Mouse (Mus musculus) adrenal gland, adult 18-20 months (tissue): Measurements from ENCODE around the gene Hgfac. TPM values are rescaled to one million over a fixed set of nuclear protein-coding genes. Genes with fewer than 3 reads are reported as not detected.

Experiments
- DNase-seq, 2 experiments: peaks; one replicate each; pipeline ENCODE4 v3.0.0; 2021 to 2022; ENCODE audit warnings: low spot score in 2 of 2
- total RNA-seq, 2 experiments: library from RNA; stranded (reverse); gene quantifications; 1 replicate in 1 of 2; 2 replicates in 1 of 2; pipeline ENCODE4 v1.2.3; 2021

The Hgfac gene
- total RNA-seq, 2 experiments from 2014 or later: 0.22 to 0.96 TPM

GRCm38 (mm10) chr5:35035795-35036194, 5.5 kb upstream of the Hgfac start:
- no peak for DNase-seq

DNA sequence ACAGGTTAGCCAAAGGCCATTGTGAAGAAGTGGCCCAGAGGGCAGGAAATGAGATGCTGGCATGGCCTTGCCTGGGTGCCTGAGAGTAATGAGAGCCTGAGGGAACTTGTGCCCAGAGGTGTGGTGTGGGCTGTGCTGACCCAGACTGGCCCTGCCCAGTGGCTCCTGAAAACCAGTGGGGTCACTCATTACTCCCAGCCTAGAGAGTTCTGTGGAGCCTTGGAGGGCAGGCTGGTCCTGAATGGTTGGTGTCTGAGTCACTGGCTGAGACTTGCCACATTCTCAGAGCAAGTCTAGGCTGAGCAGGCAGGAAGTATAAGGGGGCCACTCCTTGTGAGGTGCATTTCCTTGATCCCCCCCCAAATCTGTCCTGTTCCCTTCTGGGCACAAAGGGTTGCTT, 3.9 kb upstream of the Hgfac start:
- DNase-seq: no peak

GRCm38 (mm10) chr5:35042431-35043109, 1.3 kb downstream of the Hgfac start:
- no peak for DNase-seq

GRCm38 (mm10) chr5:35043110-35043451, 1.8 kb downstream of the Hgfac start:
- peak; percentile 61 to 73 for DNase-seq

- DNase-seq: no peak
Measured at GRCm38 (mm10) chr5:35050541-35050940, 9.2 kb downstream of the Hgfac start.

DNA sequence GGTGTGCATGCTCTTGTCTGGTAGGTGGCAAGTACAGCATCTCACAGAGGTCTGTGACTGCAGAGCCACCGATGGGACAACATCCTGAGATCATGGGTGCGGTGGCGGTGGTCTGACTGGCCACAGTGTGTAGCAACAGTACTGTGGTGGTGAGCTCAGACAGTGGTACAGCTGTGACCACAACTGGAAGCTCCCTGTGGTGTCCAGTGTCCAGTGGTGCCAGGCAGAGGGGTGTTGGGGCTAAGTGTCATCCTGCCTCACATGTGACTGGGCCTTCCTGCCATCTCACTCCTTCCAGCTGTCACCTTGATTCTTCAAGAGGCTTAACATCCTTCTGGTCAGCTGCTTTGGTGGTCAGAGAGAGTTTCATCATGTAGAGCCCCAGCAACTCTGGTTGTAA, 13.3 kb downstream of the Hgfac start:
- DNase-seq: no peak

- peak; percentile 45 to 46 for DNase-seq
Measured at GRCm38 (mm10) chr5:35055076-35055475, 13.8 kb downstream of the Hgfac start.

- DNase-seq: peak; percentile 66 to 67
Measured at GRCm38 (mm10) chr5:35056604-35057432, 15.5 kb downstream of the Hgfac start, which contains the start of gene Dok7. TSS of gene Dok7 (plus strand) at chr5:35056766.

GRCm38 (mm10) chr5:35057582-35057981, 16.3 kb downstream of the Hgfac start:
- no peak for DNase-seq

GRCm38 (mm10) chr5:35058216-35058615, 16.9 kb downstream of the Hgfac start:
- no peak for DNase-seq

GRCm38 (mm10) chr5:35060098-35060497, 18.8 kb downstream of the Hgfac start:
- DNase-seq: no peak

DNA sequence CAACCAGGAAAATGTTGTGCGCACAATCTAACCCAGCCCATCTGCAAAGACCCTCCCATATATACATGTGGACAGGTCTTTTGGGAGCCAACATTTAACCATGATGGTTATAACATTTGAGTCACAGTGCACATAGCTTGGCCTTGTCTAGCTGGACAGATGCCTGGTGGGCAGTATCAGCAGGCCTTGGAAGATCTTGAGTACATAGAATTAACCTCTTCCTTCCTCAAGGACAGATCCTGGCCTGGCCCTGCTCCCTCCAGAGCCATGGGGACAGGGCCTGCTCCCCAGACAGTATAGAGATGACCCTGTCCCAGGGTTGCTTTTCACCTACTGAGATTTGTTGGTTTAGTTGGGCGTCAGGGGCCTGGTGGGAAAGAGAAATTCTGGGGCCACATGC, 28.5 kb downstream of the Hgfac start:
- no peak for DNase-seq

- no peak for DNase-seq
Measured at GRCm38 (mm10) chr5:35070314-35070713, 29.0 kb downstream of the Hgfac start.

DNA sequence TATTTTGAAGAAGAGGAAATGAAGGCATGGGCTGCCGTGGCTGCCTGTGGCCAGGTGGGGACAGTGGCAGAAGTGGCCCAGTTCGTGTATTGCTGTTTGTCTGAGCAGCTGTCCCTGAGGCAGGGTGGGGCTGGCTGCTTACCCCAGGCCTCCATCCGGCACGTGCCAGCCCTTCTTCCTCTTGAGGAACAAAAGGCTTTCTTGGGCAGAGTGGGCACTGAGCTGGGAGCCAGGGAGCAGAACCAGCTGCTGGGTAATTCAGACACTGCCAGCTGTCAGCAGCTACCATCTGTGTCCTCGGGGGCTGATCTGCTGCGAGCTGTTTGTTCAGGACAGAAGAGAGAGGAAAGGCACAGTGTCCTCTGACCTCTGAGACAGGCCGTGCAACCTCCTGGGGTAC, 29.6 kb downstream of the Hgfac start:
- no peak for DNase-seq

GRCm38 (mm10) chr5:35071855-35072254, 30.5 kb downstream of the Hgfac start:
- DNase-seq: no peak

DNA sequence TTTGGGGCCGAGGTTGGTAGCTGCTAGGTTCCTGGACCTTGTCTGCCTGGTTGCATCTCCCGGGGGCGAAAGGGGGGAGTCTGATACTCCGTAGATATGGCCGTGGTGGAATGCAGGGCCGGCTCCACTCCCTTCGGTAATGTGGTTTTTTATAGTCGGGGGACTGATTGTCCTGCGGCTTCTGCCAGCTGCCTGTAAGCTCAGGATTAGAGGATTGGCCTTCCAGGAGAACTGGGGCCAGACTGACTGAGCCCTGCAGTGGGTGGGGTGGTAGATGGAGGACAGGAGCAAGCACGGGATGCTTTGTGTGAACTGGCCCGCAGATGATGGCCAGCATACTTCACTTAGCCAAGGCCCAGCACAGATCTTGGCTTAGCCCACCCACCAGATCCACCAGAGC, 31.9 kb downstream of the Hgfac start:
- DNase-seq: no peak

DNA sequence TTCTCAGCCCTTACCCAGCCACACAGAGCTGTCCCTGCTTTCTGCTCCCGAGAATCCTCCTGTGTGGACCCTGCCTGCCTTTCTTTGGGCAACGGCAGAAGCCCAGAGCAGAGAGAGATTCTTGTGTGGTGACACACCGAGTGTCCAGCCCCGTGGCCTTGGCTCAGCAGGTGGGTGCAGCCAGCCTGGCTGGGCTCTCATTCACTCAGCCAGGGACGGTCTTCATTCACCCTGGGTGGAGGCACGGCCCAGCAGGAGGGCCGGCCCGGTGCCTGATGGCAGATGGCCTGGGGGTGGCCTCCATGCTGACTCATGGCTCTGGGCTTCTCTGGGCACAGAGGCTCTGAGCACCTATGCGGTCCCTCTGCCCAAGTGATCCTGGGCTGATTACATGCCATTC, 32.7 kb downstream of the Hgfac start:
- peak; percentile 56 to 63 for DNase-seq

- DNase-seq: no peak
Measured at GRCm38 (mm10) chr5:35076369-35076768, 35.1 kb downstream of the Hgfac start.

- DNase-seq: no peak
Measured at GRCm38 (mm10) chr5:35079101-35079500, 37.8 kb downstream of the Hgfac start.

GRCm38 (mm10) chr5:35084913-35085312, 43.6 kb downstream of the Hgfac start:
- no peak for DNase-seq

- peak; percentile 77 to 80 for DNase-seq
Measured at GRCm38 (mm10) chr5:35088785-35089613, 47.7 kb downstream of the Hgfac start.

GRCm38 (mm10) chr5:35089614-35089963, 48.3 kb downstream of the Hgfac start:
- DNase-seq: no peak
